ENCODE assay signal across 19 mouse cellular contexts in genomic region chr11:87616790-87617474, GRCm38 (mm10). TPM values are rescaled to one million over a fixed set of nuclear protein-coding genes. Genes with fewer than 3 reads are reported as not detected.
DNase-seq lines count a peak whose midpoint lies in the region; ATAC-seq lines count a peak whose summit lies in the region.
"Had no signal": no experiment of that assay in that cellular context is flagged by ENCODE, and none has a peak within 500 bp of the region (broad histone marks: within the 10 kb centered on the region; RNA-seq: fewer than 3 reads in every experiment).

Gene Hsf5 (plus strand): TSS chr11:87617164.

- H3K27ac ChIP-seq in kidney, embryonic 14.5 days (ENCODE audit: low read depth, low read length): no peak within 1 kb of the TSS
- H3K27ac ChIP-seq in stomach, embryonic 16.5 days (ENCODE audit: low read length): no peak within 1 kb of the TSS
- no peak within 1 kb of the TSS for H3K27ac ChIP-seq in forebrain, embryonic 13.5 days
- H3K27ac ChIP-seq: forebrain, embryonic 10.5 days; heart, embryonic 13.5 days; hindbrain, postnatal 0 days; kidney, embryonic 15.5 days; limb, embryonic 15.5 days; lung, embryonic 15.5 days; macrophage; midbrain, embryonic 10.5 days; neural tube, embryonic 12.5 days had no signal

- no peak for DNase-seq in kidney, postnatal 25 days
- DNase-seq in right cerebral cortex, postnatal 14 days: peak; percentile 10
- no peak for DNase-seq in right cerebral cortex, postnatal 4 days
- no peak for DNase-seq in natural killer cell, adult 2 months (ENCODE audit: low spot score in 2 of 2)
- DNase-seq: cerebellum, adult 2 months; cerebellum, postnatal 36 days; thymus, adult 2 months had no signal

- no peak within 1 kb of the TSS for H3K4me3 ChIP-seq in kidney, embryonic 14.5 days (ENCODE audit: low read length)
- H3K4me3 ChIP-seq in stomach, embryonic 16.5 days (replicated peaks; ENCODE audit: low read length): no peak within 1 kb of the TSS
- H3K4me3 ChIP-seq in forebrain, embryonic 13.5 days: no peak within 1 kb of the TSS
- H3K4me3 ChIP-seq: forebrain, embryonic 10.5 days; heart, embryonic 13.5 days; kidney, embryonic 15.5 days; limb, embryonic 15.5 days; lung, embryonic 15.5 days; midbrain, embryonic 10.5 days; neural tube, embryonic 12.5 days had no signal

- no peaks in the 10 kb centered on the region for H3K27me3 ChIP-seq in kidney, embryonic 14.5 days (ENCODE audit: control insufficient read depth, insufficient read depth, low read length)
- no peaks in the 10 kb centered on the region for H3K27me3 ChIP-seq in stomach, embryonic 16.5 days (ENCODE audit: control insufficient read depth, insufficient read depth, low read length)
- H3K27me3 ChIP-seq in forebrain, embryonic 13.5 days: no peaks in the 10 kb centered on the region
- H3K27me3 ChIP-seq: heart, embryonic 13.5 days; kidney, embryonic 15.5 days; limb, embryonic 15.5 days; lung, embryonic 15.5 days; neural tube, embryonic 12.5 days had no signal

- no peak within 1 kb of the TSS for H3K4me2 ChIP-seq in kidney, embryonic 14.5 days (replicated peaks; ENCODE audit: low read depth, low read length)
- H3K4me2 ChIP-seq in stomach, embryonic 16.5 days (ENCODE audit: low read depth, low read length): no peak within 1 kb of the TSS
- no peak within 1 kb of the TSS for H3K4me2 ChIP-seq in forebrain, embryonic 13.5 days
- H3K4me2 ChIP-seq: heart, embryonic 13.5 days; kidney, embryonic 15.5 days; limb, embryonic 15.5 days; lung, embryonic 15.5 days; neural tube, embryonic 12.5 days had no signal

- 0 out of 2 replicates have a peak, but pooled peaks have one; percentile 28 for ATAC-seq in kidney, embryonic 14.5 days (ENCODE audit: low FRiP score, low TSS enrichment)
- peak; percentile 10; the same call in 1 of the 2 replicates for ATAC-seq in stomach, embryonic 16.5 days (ENCODE audit: insufficient read depth, low FRiP score)
- no peak for ATAC-seq in forebrain, embryonic 13.5 days
- ATAC-seq: hindbrain, postnatal 0 days had no signal

- H3K36me3 ChIP-seq in kidney, embryonic 14.5 days (ENCODE audit: control insufficient read depth, insufficient read depth, low read length): peaks cover 77% of the 10 kb centered on the region
- peaks cover 40% of the 10 kb centered on the region for H3K36me3 ChIP-seq in stomach, embryonic 16.5 days (ENCODE audit: control insufficient read depth, insufficient read depth, low read length)
- H3K36me3 ChIP-seq in forebrain, embryonic 13.5 days (ENCODE audit: poor library complexity, severe bottlenecking): peaks cover 83% of the 10 kb centered on the region

- 88% methylated on average over 46 of the region's 69 CpGs for WGBS in kidney, embryonic 14.5 days
- WGBS in stomach, embryonic 16.5 days: 89% methylated on average over 48 of the region's 69 CpGs
- 90% methylated on average over 62 of the region's 69 CpGs for WGBS in forebrain, embryonic 13.5 days

- no peaks in the 10 kb centered on the region for H3K4me1 ChIP-seq in kidney, embryonic 14.5 days (ENCODE audit: control insufficient read depth, insufficient read depth, low read length)
- no peaks in the 10 kb centered on the region for H3K4me1 ChIP-seq in stomach, embryonic 16.5 days (ENCODE audit: control insufficient read depth, insufficient read depth, low read length)
- H3K4me1 ChIP-seq in forebrain, embryonic 13.5 days: no peaks in the 10 kb centered on the region
- H3K4me1 ChIP-seq: forebrain, embryonic 10.5 days; kidney, embryonic 15.5 days; limb, embryonic 15.5 days; lung, embryonic 15.5 days; midbrain, embryonic 10.5 days; neural tube, embryonic 12.5 days had no signal

- H3K9me3 ChIP-seq in kidney, embryonic 14.5 days (ENCODE audit: control insufficient read depth, low read length): peaks cover 12% of the 10 kb centered on the region
- H3K9me3 ChIP-seq in stomach, embryonic 16.5 days (replicated peaks; ENCODE audit: control insufficient read depth, low read length): no peaks in the 10 kb centered on the region
- H3K9me3 ChIP-seq in forebrain, embryonic 13.5 days (replicated peaks): peaks cover 9% of the 10 kb centered on the region
- H3K9me3 ChIP-seq: kidney, embryonic 15.5 days; limb, embryonic 15.5 days had no signal

- H3K9ac ChIP-seq in kidney, embryonic 14.5 days (ENCODE audit: low read depth, low read length): no peak within 1 kb of the TSS
- no peak within 1 kb of the TSS for H3K9ac ChIP-seq in stomach, embryonic 16.5 days (ENCODE audit: low read length)
- no peak within 1 kb of the TSS for H3K9ac ChIP-seq in forebrain, embryonic 13.5 days
- H3K9ac ChIP-seq: heart, embryonic 13.5 days; kidney, embryonic 15.5 days; limb, embryonic 15.5 days; lung, embryonic 15.5 days; neural tube, embryonic 12.5 days had no signal

RNA-seq across cellular contexts. Expression of gene Hsf5, which starts in this region (rescaled TPM):
- 0.23 and 0.24 TPM in 2 replicates for polyA plus RNA-seq in kidney, embryonic 14.5 days (2014; fragmentation: Nextera tagmentation; extraction: Ambion mirVana)
- polyA plus RNA-seq in stomach, embryonic 16.5 days (2015; fragmentation: Nextera tagmentation; extraction: Ambion mirVana): 0.10 and 0.14 TPM in 2 replicates
- 0.27 and 0.53 TPM in 2 replicates for polyA plus RNA-seq in forebrain, embryonic 13.5 days (2015; fragmentation: Nextera tagmentation; extraction: Ambion mirVana)
- polyA plus RNA-seq: macrophage had no signal

Comparison
In these comparisons a context has a peak if more than half of its experiments do, and no peak if none do; other contexts are left out.
1. Peak in ATAC-seq in kidney, embryonic 14.5 days; RNA of the gene not detected or under 1 TPM.
2. Peak in ATAC-seq in stomach, embryonic 16.5 days; RNA of the gene not detected or under 1 TPM.